Mouse (Mus musculus) CD4-positive, CD25-positive, alpha-beta regulatory T cell, adult 2 months (primary cell): ENCODE measurements around the gene Cux1.
A peak's percentile ranks its signal among the peaks of the same experiment; 100 is the strongest.

ENCODE experiments used
- DNase-seq: peaks from one replicate; pipeline ENCODE4 v3.0.0-alpha.2; 2012; ENCODE audit warnings: low read depth, low spot score

Cux1 gene

GRCm38 (mm10) chr5:136540055-136540838 lies 27.0 kb downstream of the Cux1 start:
- no peak for DNase-seq

GRCm38 (mm10) chr5:136536753-136537152 lies 30.5 kb downstream of the Cux1 start:
- DNase-seq = no peak

- DNase-seq = no peak
These were observed 31.1 kb downstream of the Cux1 start for GRCm38 (mm10) chr5:136535976-136536725.

- no peak for DNase-seq
These were observed 32.1 kb downstream of the Cux1 start for GRCm38 (mm10) chr5:136535204-136535603.

GRCm38 (mm10) chr5:136533371-136534276 lies 33.7 kb downstream of the Cux1 start:
- DNase-seq = no peak

- DNase-seq = no peak
These were observed 35.5 kb downstream of the Cux1 start for GRCm38 (mm10) chr5:136531674-136532365.

- DNase-seq = no peak
These were observed 36.4 kb downstream of the Cux1 start for GRCm38 (mm10) chr5:136530931-136531330.

GRCm38 (mm10) chr5:136529165-136529564 lies 38.1 kb downstream of the Cux1 start:
- DNase-seq = no peak

GRCm38 (mm10) chr5:136527871-136528270 lies 39.4 kb downstream of the Cux1 start:
- DNase-seq = no peak

- DNase-seq = no peak
These were observed 40.8 kb downstream of the Cux1 start for GRCm38 (mm10) chr5:136526545-136526909.

GRCm38 (mm10) chr5:136525896-136526544 lies 41.3 kb downstream of the Cux1 start:
- no peak for DNase-seq

- DNase-seq = no peak
These were observed 44.3 kb downstream of the Cux1 start for GRCm38 (mm10) chr5:136522843-136523463.

GRCm38 (mm10) chr5:136521656-136522055 lies 45.6 kb downstream of the Cux1 start:
- DNase-seq = no peak

GRCm38 (mm10) chr5:136518648-136519437 lies 48.4 kb downstream of the Cux1 start:
- no peak for DNase-seq

GRCm38 (mm10) chr5:136517510-136517909 lies 49.8 kb downstream of the Cux1 start:
- no peak for DNase-seq

GRCm38 (mm10) chr5:136516593-136516992 lies 50.7 kb downstream of the Cux1 start:
- no peak for DNase-seq

- DNase-seq = peak; percentile 14
These were observed 53.1 kb downstream of the Cux1 start for GRCm38 (mm10) chr5:136514049-136514677.

GRCm38 (mm10) chr5:136512103-136512674 lies 55.1 kb downstream of the Cux1 start:
- no peak for DNase-seq

- DNase-seq = no peak
These were observed 55.9 kb downstream of the Cux1 start for GRCm38 (mm10) chr5:136511378-136511777.
